Mouse (Mus musculus): ENCODE results near the gene C7.

C7 gene

GRCm38 (mm10) chr15:5002903-5003302, 60.6 kb downstream of the C7 start:
- DNase-seq (ENCODE audit: low spot score in 2 of 2) = no peak

GRCm38 (mm10) chr15:4973355-4973754, 90.2 kb downstream of the C7 start:
- DNase-seq (ENCODE audit: low spot score in 2 of 2) = no peak
